Mouse (Mus musculus) adrenal gland, postnatal 36 days (tissue): Measurements from ENCODE around the gene Ctc1. TPM values are rescaled to one million over a fixed set of nuclear protein-coding genes. Genes with fewer than 3 reads are reported as not detected.

Source experiments
- DNase-seq, 2 experiments: peaks; one replicate each; pipeline ENCODE4 v3.0.0; 2021; ENCODE audit warnings: mixed read lengths in 1 of 2
- total RNA-seq, 2 experiments: library from RNA; stranded (reverse); gene quantifications; 2 replicates each; pipeline ENCODE4 v1.2.3; 2021

Gene Ctc1
- total RNA-seq, 2 experiments from 2014 or later = 19.5 to 28.9 TPM

DNA sequence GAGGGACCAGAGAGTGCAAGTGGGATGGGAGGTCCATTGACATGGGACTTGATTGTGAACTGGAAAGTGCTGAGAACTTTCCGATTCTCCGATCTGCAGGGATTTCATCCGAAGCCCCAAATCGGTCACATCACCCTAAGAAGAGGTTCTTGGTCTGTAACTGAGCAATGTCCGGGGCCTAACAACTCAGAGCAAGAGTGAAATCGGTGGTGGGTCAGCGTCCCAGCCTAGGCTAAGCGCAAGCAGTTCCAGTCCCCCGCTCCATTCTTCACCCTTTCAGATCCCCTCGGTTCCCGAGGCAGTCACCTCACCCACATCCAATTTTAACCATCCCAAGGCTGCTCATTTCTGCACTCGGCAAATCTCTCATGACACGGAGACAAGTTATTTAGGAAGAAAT is 54.4 kb downstream of the Ctc1 start:
- DNase-seq = no peak

DNA sequence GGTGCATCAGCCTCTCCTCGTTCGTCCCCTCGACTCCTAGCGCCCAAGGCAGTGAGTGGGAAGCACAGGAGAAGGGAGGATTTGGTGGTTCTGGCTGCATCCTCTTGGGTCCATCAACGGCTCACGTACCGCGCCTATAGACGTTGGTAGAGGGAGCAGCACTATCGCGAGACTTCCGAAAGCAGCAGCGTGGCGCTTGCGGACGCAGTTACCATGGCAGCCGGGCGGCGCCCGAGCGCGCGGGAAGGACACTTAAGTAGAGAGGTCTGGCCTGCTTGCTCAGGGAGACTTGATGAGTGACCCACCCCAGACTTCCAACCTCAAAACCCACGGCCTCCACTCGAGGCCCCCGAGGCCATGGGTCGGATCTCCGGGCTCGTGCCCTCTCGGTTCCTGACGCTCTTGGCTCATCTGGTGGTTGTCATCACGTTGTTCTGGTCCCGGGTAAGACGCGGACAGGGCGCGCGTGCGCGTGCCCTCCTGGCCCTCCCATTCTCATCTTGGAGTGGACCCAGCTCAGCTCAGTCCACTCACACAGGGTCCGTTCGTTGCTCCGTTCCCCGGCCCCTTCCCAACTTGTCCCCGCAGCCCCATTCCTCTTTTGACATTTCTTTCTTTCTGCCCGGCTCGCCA is 55.0 kb downstream of the Ctc1 start, which contains the start of gene Tmem107:
Tmem107 (plus strand) TSS at position 217 of the 633 bp plus-strand sequence.
- DNase-seq = peak; percentile 94 to 96

DNA sequence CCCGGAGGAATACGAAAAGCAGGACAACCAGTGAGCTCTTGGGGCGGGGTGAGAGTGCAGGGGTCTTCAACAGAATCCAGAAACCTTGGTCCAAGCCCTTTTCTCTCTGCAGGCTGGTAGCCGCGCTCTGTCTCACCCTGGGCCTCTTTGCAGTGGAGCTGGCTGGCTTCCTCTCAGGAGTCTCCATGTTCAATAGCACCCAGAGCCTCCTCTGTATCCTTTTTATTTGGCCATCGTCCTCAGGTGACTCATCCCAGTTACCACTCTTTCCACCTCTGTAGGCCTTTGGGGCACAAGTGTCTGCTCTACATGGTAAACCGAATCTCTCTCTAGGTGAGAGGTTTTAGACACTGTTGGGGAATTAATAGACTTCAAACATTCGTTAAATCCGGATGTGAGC is 55.6 kb downstream of the Ctc1 start:
- peak in 1 of 2 experiments; percentile 40 for DNase-seq

DNA sequence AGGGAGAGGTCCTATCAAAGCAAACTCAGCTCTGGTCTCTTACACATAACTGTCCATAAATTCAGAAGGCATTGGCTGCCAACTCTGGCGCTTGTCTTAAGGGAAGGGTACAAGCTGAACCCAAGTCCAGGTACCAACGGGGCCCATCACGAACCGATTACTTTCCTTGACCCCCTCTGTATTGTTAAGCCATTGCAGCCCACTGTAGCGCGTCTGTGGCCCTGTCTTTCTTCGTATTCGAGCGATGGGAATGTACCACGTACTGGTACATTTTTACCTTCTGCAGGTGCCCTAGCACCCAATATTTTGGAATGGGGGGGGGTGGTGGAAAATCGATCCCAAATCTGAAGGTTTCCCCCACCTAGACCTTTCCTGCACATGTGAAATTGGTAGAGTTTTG is 56.5 kb downstream of the Ctc1 start:
- no peak for DNase-seq

DNA sequence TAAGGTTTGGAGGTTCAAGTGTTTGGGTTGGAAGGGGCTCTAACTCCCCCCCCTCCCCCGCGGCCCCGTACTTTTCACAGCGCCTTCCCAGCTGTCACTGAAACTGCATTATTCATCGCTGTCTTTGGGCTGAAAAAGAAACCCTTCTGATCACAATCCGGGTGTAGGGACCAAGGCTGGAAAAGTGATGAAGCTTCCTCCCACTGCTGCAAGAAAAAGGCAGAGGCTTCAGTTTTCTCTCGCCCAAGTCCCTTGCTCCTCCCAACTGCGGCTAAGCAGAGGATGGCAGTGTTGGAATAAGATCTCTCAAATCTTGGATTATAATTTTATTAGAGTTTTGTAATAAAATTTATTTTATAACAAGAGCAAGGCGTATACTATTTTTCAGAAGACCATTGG is 57.0 kb downstream of the Ctc1 start:
- DNase-seq = no peak

DNA sequence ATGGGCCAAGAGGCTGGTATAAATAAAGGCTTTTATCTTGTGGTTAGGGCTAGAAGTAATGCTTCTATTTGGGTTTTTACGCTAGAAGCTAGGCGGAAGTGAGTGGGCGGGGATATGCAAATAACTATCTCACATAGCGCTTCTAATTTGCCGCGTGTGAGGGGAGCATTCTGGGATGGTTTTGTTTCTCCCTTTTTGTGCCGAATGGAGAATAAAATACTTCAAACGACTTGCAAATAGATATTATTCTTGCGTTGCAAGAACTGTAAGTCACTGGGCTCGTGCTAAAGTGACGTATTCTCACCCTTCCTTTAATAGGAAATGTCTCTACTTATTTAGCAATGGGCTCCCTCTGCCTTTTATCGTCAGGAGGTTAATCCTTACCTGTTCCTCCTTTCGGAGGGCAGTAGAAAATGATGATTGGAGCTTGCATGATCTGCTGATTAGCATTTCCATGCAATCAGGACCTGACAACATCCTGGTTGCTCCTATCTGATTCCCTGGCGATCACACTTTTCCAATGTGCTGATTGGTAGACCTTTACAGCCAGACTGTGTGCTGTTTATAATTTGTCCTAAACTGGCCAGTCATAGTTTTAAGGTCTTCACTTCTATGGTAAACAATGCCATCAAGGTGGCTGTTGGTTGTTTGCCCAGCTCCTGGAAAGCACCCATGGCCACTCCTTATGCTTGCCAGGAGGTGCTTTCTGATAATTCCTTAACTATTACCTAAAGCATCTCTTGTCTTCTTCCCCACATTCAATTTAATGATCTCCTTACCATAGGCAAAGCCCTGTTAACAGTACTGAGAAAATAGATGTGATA is 57.6 kb downstream of the Ctc1 start:
- DNase-seq = peak; percentile 76 to 83

DNA sequence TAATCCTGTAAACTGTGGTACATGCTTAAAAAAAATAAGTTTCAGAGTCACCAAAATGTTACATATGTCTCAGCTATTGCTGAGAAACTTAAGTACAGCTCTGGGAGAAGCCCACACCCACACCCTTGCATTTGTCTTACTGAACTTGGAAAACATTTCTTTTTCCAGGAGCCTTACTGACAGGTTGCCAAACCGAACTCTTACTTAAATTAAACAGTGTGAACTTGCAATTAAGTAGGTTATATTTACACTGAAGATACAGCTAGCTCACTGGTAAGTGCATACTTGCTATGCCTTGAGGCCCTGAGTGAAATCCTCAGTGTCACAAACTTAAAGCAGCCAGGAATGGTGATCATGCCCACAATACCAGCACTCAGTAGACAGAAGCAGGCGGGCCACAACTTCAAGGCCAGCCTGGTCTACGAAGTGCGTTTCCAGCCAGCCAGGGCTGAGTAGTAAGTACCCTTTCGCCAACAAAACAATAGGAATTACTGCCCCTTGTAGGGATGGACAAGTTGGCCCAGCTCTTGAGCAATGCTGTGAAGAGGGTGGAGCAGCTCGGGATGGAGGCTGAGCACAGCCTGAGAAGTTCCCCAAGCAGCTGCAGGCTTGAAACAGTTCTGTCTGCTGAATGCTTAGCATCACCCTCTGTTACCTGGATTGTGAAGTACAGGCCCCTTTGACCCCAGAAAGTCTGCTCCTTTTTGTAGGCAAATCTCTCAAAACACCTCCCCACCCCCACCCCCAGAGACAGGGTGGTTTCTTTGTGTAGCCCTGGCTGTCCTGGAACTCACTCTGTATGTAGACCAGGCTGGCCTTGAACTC is 58.5 kb downstream of the Ctc1 start:
- DNase-seq = no peak

DNA sequence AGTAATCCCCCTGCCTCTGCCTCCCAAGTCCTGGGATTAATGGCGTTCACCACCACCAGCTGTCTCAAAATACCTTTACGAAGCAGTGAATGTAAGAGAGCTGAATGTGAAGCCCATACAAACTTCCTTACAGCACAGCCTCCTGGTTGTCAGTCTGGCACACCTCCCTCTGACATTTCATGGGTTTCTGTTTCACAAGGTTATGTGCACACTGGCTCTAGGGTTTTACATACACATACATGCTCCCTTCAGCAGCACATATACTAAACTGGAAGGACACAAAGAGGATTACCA is 59.0 kb downstream of the Ctc1 start:
- no peak for DNase-seq

DNA sequence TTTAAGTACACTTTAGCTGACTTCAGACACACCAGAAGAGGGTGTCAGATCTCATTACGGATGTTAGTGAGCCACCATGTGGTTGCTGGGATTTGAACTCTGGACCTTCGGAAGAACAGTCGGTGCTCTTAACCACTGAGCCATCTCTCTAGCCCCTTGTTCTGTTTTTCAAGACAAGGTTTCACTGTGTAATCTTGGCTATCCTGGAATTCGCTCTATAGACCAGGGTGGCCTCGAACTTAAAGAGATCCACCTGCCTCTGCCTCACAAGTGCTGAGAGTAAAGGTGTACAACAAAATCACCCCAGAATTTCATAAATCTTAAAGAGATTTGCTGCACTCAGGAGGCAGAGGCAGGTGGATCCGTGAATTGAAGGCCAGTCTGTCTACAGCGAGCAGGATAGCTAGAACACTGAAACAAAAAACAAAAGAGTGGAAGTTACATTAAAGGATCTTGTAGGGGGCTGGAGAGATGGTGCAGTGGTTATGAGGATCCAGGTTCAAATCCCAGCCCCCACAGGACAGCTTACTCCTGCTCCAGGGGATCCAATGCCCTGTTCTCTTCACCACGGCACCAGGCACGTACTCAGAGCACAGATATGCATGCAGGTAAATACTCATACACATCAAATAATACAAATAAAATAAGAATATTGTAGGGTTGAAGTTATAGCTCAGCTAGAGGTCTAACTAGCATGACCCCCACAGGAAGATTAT is 60.2 kb downstream of the Ctc1 start:
- no peak for DNase-seq

DNA sequence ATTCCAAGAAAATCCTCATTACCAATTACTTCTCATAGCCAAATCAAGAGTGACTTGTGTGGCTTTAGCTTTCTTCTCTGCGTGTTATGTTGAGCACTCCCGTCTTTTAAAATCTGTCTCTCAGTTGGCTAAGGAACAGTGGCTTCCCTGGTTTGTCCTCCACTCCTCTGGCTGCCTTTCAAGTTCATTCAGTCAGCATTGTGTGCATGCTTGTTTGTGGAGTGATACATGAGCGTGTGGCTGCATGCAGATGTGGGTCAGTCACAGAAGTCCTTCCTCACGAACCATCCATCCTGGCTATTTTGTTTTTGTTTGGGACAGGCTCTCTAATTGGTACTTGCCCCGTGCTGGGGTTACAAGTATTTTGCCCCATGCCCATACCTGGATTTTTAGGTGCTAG is 60.9 kb downstream of the Ctc1 start:
- peak in 1 of 2 experiments; percentile 60 for DNase-seq

DNA sequence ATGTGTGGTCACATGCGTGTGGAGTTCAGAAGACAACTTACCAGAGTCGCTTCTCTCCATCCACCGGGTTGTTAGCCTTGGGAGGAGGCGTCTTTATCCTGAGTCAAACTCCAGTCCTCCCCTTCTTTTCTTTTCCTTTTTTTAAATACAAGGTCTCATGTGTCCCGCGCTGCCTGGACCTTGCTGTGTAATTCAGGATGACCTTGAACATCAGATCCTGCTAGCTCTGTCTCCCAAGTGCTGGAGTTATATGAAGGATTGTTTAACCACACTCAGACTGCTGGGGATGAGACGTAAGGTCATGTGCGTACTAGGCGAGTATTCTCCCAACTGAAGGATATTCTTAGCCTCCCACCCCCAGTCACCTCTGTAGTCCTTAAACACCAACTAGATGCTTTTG is 61.6 kb downstream of the Ctc1 start:
- DNase-seq = no peak

DNA sequence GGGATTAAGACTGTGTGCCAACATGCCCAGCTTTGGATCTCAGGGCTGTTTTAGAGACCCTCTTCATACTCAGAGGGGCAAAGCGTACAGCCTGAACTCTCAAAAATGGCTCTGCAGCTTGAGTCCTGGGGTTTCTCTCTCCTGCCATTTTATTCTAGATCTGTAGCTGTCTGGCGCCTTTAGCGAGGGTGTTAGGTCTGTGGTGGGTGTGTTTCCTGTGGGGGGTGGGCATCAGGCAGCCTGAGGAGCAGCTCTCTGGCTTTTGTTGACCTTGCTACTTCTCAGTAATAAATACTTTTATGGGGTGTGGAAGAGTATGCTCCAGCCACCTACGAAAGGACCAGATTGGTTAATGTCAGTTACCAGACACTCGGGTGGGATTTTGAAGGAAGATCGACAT is 62.3 kb downstream of the Ctc1 start:
- DNase-seq = no peak

DNA sequence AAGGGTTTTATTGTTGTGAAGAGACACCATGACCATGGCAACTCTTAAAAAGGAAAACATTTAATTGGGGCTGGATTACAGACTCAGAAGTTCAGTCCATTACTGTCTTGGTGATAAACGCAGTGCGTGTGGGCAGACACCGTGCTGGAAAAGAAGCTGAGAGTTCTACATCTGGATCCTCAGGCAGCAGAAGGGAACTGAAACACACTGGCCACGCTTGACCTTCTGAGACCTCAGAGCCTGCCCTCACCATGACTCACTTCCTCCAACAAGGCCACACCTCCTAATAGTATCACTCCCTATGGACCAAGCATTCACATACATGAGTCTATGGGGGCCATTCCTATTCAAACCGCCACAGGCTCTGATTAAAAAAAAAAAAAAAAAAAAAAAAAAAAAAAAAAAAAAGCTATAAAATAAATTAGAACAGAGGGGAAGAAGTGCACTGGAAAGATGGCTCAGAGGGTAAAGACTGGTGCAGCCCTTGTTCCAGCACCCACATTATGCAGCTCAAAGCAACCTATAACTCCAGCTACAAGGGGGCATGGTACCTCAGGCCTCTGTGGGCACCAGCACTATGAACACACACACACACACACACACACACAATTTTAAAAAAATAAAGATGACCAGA is 63.2 kb downstream of the Ctc1 start:
- no peak for DNase-seq

DNA sequence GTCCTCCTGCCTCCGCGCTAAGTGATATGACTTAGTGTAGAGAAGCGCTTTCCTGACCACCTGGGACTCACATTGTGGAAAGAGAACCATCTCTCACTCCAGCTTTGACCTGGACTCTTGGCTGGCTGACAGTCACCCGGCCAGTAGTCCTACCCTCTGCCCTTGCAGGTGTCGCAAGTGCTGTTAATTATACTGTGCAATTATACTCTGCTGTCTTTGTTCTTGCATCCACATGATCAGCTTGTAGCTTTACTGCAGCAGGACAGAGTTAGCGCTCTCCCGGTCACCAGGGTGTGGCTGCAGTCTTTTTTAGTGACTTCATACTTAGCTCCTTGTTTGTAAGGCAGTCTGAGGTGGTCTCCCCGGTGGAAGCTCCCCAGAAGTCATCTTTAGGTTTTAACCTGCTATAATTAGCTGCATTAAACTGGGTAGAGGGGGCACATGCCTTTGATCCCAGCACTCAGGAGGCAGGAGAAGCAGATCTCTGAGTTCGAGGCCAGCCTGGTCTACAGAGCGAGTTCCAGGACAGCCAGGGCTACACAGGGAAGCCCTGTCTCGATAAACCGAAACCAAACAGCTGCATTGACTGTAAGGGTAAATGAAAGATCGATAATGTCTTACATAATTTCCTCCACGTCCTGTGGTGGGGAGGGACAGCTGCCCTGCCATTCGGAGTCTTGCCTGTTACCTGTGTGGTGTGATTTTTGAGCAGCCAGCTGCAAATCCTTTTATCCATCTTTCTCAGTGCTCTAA is 64.6 kb downstream of the Ctc1 start:
- DNase-seq = no peak

DNA sequence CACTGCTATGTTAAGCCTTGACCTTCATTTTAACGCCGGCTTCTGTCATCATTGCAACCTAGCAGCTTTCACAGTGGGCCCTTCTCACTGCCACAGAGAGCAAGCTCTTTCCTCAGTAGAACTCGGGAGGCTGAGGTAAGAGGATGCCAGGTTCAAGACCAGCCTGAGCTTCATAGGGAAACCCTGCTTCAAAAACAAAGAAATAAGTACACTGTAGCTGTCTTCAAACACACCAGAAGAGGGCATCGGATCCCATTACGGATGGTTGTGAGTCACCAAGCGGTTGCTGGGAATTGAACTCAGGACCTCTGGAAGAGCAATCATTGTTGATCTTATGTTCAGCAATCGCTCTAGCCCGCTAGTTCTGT is 65.1 kb downstream of the Ctc1 start:
- DNase-seq = no peak

DNA sequence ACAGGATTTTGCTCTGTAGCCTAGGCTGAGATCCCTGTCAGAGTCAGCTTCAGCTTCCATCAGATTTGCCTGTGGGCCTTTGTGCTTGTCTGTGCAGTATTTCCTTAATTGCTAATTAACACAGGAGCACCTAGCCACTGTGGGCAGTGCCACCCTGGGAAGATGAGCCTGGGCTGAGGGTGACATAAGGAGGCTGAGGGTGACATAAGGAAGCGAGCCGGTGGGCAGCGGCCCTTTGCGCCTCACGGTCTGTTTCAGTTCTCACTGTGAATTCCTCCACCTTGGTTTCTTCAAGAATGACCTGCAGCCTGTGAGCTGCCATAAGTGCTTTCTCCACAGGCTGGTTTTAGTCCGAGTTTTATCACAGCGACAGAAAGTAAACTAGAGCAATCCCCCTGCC is 65.9 kb downstream of the Ctc1 start:
- DNase-seq = no peak

DNA sequence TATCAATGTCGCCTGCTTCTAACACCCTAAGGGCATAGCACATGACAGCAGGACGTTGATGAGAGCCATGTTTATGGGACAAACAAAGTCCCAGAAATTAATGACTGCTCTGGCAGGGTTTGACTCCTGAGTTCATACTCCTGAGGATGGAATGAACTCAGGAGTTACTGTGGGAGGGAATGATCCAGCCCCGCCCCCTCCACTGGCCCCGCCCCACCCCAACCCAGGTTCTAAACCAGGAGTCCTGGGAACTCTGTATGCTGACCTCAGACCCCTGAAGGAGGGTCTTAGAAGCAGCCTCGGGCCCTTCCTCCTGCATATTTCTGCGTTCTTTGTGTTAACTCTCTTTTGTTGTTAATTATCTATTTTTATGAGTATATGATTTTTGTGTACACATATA is 69.9 kb downstream of the Ctc1 start:
- DNase-seq = no peak
